Mouse (Mus musculus) kidney, adult 2 months (tissue): ENCODE results near the gene Tenm4.

Experiments
- CTCF ChIP-seq: fragments of 200-500 bp; conservative IDR thresholded peaks from 2 replicates; pipeline ENCODE4 v1.5.1; 2011; ENCODE audit warnings: low read depth, mild to moderate bottlenecking, control low read depth, low read length, moderate library complexity, mixed read lengths; ENCODE audit not compliant: insufficient read depth, insufficient read length
- POLR2A ChIP-seq: fragments of 200-500 bp; IDR thresholded peaks from one replicate; pipeline ENCODE4 v1.6.1; 2011; ENCODE audit warnings: low read depth, low read length, control low read depth

DNA sequence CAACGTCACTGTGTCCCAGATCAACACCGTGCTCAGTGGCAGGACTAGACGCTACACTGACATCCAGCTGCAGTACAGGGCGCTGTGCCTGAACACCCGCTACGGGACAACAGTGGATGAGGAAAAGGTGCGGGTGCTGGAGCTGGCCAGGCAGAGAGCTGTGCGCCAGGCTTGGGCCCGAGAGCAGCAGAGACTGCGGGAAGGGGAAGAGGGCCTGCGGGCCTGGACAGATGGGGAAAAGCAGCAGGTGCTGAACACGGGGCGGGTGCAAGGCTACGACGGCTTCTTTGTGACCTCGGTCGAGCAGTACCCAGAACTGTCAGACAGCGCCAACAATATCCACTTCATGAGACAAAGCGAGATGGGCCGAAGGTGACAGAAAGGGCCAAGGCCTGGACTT is 735.2 kb downstream of the Tenm4 start:
- TF ChIP-seq CTCF (no peak), POLR2A (no peak)
